ENCODE assay signal across 1 mouse cellular context in the genomic region with DNA sequence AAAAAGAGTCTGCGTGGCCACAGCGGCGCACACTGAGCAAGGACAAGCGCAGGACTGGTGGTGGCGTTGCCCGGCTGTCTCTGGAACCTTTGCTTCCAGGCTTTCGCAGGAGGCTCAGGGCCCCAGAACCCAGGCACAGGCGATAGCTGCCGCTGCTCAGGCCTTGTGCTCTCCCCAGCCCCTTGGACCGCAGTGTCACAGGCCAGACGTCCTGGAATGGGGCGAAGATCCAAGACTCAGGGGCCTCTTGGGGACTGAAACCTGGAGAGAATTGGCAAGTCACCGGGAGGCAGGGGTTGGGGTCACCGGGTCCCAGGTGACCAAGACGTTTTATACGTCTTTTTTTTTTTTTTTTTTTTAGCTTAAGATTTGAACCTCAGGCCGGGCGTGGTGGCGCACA.
TF ChIP-seq lines count a peak whose summit lies in the region.

No protein-coding gene starts in this region.

TF ChIP-seq in ES-E14, 5 proteins besides CTCF, POLR2A, EP300 and RAD21 (continued from another document):
- no peak for TF ChIP-seq CHD2 (IDR thresholded peaks at IDR 0.05; ENCODE audit: low read depth, low read length)
